Mouse (Mus musculus): ENCODE data around the gene Ppp4r1.

The Ppp4r1 gene

DNA sequence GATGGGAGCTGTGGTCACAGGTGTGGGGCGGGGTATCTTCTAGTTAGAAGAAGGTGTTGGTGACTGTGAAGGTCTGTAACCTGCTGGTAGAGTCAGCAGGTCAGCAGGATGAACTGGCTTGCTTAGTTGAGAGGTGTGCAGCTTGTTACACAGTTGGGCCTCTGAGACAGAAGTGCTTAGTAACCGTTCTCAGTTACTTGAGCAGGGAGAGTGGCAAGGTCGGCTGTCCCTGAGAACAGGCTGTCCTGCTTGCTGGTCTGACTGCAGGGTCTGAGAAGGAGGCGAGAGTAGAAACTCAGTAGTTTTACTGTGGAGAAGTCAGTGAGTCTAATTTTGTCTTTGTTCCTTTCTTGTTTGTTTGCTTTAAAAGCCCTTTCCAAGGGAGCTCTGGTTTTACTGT lies 23.6 kb downstream of the Ppp4r1 start:
- DNase-seq (ENCODE audit: low spot score): no peak

DNA sequence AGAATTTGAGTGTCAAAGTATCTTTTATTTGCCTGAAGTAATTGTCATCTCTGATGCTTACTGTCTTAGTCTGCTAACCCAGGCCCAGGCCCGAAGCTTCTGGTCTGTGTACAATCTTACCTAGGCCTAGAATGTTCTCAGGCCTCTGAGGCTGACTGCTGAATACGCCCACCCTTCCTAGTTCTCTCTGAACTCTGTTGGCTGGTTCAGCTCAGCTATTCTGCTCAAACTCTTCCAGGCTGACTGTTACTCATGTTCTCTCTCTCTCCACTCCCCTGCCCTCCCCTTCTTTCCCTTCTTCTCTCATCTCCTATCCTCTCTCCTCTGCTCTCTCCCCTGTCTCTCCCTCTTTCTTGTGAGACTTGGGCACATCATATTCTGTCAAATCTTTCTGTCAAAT lies 24.0 kb downstream of the Ppp4r1 start:
- DNase-seq (ENCODE audit: low spot score): no peak

- no peak for DNase-seq (ENCODE audit: low spot score)
Measured at GRCm38 (mm10) chr17:65811032-65811431, 28.7 kb downstream of the Ppp4r1 start.

DNA sequence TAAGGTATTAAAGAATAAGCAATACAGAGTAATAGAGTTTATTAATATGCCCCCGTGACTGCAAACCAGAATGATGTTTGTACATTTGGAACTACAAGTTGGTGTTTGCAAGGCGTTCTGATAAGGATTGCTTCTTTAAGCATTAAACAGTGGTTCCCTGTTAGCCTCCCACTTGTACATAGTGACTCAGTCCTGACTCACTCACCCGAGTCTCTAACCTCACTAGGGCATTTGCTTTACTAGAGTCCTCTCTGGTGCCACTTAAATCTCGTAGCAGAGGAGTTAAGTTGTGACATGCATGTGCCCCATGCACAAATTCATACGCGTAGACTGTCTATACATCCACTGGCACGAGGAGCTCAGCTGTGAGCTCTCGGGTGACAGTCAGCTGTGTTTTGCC lies 31.4 kb downstream of the Ppp4r1 start:
- no peak for DNase-seq (ENCODE audit: low spot score)

DNA sequence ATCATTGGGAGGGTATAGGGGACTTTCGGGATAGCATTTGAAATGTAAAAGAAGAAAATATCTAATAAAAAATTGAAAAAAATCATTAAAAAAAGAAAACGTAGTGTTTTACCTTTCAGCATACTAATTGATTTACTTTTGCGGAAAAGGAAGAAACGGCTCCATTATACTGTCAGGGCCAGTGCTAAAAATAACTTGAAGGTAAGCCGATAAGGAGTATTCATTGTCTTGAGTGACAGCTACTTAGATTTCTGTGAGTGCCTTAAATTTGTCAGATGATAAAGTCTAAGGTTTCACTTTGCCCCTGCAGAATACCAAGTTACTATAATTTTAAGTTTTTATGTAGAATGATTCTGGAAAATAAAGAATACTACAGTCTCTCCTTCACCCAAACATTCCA lies 37.8 kb downstream of the Ppp4r1 start:
- no peak for DNase-seq (ENCODE audit: low spot score)

DNA sequence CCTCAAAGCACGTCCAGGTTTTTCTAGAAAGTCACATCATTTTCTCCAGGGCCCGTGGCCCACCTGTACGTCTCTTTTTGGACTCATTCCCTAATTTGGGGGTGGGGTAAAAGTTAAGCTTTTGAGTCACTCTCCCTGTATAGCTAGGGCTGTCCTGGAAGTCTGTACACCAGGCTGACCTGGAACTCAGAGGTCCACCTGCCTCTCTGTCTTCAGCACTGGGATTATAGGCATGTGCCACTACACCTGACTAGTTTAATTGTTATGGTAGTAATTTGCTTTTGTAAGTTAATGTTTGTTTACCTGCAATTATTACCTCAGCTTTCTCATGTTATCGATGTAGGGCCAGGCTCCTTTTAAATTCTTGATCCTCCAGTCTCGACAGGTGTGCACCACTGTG lies 40.0 kb downstream of the Ppp4r1 start:
- DNase-seq (ENCODE audit: low spot score): no peak

DNA sequence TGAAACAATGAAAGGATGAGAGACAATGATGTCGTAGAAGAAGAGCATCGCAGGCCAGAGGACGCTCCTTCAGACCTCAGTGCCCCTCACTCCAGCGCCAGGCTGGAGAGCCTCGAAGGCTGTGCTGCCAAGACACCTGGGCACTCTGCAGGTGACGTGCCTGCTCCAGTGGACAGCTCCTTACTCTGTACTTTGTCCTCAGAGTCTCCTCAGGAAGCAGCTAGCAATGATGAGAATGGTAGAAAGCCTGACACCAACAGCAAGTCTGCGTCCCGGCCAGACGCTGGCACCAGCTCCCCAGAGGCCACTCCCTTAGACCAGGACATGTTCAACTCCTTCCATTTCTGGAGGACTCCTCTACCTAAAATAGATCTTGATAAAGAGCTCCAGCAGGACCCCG lies 41.9 kb downstream of the Ppp4r1 start:
- DNase-seq (ENCODE audit: low spot score): no peak

GRCm38 (mm10) chr17:65826257-65826656 lies 43.9 kb downstream of the Ppp4r1 start:
- no peak for DNase-seq (ENCODE audit: low spot score)

GRCm38 (mm10) chr17:65827119-65827840 lies 44.9 kb downstream of the Ppp4r1 start:
- DNase-seq (ENCODE audit: low spot score): no peak

DNA sequence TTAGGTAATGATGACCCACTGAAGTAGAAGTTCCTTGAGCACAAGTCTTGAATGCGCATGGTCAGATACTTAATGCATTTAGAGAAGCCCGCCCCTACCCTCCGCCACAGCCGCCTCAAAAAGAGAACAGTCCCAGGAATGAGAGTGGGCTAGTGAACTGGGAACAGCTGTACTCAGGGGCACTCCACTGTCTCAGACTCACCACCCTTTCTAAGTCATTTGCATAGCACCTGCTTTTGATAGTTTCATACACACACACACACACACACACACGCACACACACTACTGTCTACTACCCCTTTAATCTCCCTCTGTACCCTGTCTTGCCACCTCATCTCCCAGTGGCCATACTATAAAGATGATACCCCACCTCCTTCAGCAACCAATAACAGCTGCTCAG lies 45.5 kb downstream of the Ppp4r1 start:
- DNase-seq (ENCODE audit: low spot score): no peak

GRCm38 (mm10) chr17:65828951-65829350 lies 46.6 kb downstream of the Ppp4r1 start:
- no peak for DNase-seq (ENCODE audit: low spot score)

DNA sequence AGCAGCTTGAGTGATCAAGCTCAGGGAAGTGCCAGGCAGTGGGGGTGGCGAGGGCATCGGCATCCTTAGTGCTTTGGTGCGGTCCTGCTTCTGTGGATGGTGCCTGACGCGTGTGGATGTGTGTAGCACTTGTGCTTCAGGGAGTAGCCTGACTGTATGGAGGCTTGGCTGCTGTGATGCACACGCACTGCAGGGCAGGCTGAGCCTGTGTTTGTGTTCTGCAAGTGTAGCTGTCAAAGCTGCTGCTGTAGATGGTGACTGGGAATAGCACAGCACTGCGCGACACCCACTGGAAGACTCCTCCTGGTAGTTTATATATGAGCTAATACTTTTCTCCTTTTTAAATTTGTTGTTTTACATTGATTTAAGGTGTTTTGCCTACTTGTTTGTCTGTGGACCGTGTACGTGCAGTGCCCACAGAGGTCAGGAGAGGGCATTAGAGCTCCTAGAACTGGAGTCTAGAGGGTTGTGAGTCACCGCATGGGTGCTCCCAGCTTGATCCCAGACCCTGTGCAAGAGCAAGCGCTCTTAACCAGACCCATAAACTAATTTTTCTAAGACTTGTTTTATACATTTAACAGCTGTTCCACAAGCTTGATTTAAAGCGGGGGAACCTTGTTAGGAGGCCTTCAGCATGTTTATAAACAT lies 48.0 kb downstream of the Ppp4r1 start:
- no peak for DNase-seq (ENCODE audit: low spot score)

- DNase-seq (ENCODE audit: low spot score): no peak
Measured at GRCm38 (mm10) chr17:65833891-65834290, 51.5 kb downstream of the Ppp4r1 start.

DNA sequence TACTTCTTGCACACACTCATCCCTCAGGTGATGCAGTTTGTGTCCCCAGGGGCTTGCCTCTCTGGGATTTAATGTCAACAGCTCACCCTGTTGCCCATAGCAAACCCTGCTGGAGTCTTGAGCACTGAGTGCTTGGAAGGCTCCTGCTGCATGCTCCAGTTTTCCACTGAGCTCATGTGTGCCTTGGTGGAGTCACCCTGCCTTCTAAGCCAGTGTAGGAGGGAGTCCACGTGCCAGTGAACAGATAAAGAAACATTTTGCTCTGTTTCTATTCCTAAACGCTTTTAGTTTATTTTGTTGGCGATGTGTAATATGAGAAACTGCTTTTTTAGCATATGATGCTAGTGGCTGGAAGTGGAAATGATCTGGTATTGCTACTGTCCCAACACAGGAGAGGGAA lies 54.4 kb downstream of the Ppp4r1 start:
- no peak for DNase-seq (ENCODE audit: low spot score)

DNA sequence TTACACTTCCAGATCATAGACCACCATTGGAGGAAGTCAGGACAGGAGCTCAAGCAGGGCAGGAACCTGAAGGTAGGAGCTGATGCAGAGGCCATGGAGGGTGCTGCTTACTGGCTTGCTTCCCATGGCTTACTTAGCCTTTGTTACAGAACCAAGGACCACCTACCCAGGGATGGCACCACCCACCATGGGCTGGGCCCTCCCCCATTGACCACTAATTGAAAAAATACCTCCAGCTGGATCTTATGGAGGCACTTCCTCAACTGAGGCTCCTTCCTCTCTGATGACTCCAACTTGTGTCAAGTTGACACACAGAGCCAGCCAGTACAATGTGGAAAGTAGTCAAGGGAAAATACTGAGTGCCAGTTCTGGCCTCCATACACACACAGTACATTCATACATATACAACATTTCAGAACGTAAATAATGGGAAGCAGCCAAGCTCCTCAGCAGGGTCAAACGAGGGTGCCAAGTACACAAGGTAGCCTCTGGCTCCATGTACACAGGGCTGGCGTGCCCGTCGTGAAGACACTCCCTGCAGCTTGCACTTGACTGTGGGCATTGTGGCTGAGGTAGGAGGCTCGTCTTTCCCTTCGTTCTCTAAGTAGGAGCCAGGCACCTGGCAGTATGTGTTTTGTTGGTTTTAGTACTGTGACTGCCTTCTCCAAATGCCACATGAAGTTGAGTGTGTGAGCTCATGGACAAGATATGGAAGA lies 57.3 kb downstream of the Ppp4r1 start:
- no peak for DNase-seq (ENCODE audit: low spot score)

DNA sequence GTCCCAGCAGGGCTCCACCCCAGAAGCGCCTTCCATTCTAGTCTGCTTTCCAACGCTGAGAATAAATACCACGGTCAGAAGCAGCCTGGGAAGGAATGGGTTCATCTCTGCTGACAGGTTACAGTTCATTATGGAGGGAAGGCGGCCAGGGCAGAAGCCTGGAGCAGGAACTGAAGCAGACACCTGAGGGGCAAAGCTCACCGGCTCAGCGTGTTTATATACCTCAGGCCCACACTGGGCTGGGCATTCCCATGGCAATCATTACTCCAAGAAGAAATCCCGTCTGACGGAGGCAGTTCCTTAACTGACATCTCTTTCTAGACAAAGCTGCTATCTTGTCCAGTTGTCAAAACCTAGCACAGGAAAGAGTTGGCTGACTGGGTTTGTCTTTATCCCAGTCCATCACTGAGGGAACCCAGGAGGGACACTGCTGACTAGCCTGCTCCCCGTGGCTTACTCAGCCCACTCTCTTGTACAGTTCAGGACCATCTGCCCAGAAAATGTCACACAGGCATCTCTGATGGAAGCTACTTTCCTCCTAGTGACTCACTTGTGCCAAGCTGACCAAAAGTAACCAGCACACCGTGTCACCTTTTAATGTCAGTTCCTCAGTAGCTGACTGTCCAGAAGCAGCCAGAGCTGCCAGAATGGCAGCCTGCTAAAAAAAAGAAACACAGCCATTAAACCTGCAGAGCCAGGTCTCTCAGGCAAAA lies 60.5 kb downstream of the Ppp4r1 start:
- DNase-seq (ENCODE audit: low spot score): no peak

DNA sequence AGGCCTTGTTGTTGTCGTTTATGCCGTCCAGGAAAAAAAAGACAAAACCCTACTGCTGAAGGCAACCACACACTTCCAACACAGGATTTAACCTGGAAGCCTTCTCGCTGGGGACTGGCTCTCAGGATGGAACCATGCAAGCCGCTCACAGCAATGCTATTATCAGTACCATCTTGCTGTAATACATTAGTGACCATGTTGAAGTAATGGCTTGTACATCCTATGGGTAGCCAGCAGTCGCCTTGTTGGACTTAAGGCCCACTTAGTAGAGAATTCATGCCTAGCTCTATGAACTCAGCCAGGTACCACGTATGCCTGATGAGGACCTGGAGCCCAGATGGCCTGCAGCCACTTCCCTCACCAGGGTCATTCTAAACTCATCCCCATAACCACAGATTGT lies 63.0 kb downstream of the Ppp4r1 start:
- DNase-seq (ENCODE audit: low spot score): no peak

DNA sequence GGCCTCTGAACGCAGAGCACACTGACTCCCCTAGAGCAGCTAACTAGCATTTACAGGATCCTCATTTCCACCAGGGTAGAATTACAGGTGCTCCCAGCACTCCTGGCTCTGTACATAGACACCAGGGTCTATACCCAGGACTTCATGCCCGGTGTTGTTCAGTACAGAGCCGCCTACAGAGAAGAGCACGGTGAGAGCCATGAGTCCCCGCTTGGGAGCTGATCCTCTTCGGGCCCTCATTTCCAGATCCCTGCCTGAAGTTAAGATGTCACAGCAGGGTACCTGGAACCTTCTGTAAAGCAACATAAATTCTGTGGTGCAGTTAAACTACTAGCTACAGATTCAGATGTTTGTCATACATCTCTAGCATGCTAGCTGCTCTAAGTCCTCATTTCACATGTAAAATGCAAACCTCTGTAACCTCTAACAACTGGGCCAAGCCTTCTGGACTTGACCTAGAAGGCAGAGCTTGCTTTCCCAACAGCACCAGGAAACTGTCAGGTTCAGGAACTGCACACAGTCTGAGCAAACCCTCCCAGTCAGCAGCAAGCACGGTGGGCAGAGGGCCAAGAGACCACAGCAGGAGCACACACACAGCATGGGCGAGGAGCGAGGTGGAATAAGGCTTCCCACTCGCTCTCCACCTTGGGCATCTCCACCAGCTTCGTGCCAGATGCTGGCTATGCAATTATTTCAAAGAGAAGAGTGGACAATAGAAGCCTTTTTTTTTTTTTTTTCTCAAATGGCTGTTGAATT lies 65.5 kb downstream of the Ppp4r1 start:
- DNase-seq (ENCODE audit: low spot score): no peak

DNA sequence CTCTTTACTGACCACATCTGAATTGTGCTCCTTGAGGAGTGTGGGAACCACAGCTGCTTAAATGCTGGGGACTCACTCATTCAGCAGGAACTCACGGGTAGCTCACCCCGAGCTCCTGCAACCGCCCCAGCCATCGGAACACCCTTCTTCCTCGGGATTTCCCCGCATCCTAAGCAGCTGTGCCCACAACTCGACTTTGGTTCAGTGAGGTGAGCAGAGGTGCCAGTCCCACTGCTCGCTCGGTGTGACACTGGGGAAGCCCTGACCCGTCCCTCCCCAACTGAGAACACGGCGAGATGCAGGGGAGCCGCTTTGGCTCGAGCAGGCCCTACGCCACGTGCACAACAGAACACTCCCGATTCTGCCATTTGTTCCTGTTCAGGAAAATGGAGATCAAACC lies 68.1 kb downstream of the Ppp4r1 start:
- DNase-seq (ENCODE audit: low spot score): no peak

GRCm38 (mm10) chr17:65851749-65852148 lies 69.4 kb downstream of the Ppp4r1 start:
- DNase-seq (ENCODE audit: low spot score): no peak

GRCm38 (mm10) chr17:65853326-65853725 lies 71.0 kb downstream of the Ppp4r1 start:
- no peak for DNase-seq (ENCODE audit: low spot score)

- no peak for DNase-seq (ENCODE audit: low spot score)
Measured at GRCm38 (mm10) chr17:65854006-65854405, 71.6 kb downstream of the Ppp4r1 start.

Data from urinary bladder, postnatal 10 days (tissue).